Mouse (Mus musculus) 416B (cell line): ENCODE results near the gene Grip2.

Experiments
- DNase-seq: peaks from one replicate; pipeline ENCODE4 v3.0.0; 2011; ENCODE audit warnings: low read depth

Grip2 gene

DNA sequence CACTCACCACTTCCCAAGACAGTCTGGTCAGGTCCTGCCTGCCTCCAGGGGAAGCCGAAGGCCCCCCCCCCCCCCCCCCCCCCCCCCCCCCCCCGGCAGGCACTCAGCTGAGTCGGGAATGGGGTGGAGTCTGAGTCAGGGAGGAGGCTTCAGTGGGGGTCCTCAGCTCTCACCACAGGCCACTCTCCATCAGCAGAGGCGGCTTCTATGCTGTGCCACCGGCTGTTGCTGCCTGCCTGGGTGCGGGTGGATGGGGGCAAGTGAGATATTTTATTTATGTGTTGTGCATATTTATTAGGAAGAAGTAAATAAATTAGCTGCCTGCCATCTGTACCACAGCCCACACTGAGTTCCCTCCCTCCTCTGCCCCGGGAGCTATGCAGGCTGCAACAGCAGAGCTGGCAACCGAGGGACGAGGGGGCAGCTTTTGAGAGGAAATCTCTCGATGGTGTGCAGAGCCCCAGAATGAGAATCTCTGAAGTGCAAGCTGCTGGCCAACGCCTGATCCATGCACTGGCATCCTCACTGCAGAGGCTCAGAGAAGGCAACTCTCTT is at the start of gene Grip2:
Gene Grip2, minus strand, starts transcription at position 235 of the 555 bp plus-strand sequence.
- peak; percentile 8 for DNase-seq

DNA sequence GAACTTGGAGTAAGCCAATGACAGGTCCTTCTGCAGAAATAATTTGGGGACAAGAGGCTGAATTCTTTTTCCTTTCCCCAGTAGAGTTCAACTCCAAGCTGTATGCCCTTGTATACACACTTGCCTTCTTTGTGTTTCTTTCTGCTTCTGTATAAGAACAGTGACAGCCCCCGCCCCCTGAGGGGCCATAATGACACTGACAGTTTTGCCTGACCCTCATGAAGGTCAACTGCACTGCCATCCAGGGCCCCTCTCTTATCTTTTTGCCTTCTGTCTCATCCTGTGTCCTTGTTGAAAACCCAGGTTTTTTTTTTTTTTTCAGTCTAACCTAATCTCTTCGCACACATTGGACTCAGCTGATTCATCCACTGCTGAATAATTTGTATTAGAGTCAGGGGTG is 45.7 kb upstream of the Grip2 start:
- no peak for DNase-seq

DNA sequence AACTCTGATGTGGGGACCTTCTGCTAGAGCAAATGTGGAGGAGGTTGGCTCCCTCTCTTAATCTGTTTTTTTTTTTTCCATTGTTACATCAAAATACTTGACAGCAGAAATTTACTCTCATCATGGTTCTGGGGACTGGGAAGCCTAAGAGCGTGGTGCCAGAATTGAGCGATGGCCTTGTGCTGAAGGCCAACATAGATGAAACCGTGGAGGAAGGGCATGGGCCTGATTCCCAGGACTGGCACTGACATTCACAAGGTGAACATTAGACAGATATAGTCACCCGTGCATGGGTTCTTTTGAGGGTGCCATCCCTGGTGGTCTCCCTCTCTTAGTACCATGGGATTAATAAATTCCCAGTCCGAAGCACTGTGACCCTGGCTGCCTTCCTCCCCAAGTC is 41.0 kb upstream of the Grip2 start:
- DNase-seq = no peak

DNA sequence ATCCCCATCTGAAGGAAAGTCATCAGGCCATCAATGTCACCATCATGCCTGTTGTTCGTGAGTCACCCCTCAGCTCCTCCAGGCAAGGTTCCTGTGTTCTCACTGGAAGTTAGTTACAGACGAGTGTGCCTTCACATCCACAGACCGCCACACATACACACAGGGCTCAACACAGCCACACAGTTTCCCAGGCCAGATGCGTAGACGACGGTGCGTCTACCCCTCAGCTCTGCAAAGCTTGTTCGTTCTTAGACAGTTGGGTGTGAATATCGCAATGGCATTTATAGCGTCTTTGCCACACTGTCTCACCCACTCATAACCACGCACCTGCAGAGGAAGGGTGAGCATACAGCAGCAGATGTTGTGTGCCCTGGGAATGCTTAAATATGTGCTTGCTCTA is 38.6 kb upstream of the Grip2 start:
- DNase-seq = peak; percentile 29

DNA sequence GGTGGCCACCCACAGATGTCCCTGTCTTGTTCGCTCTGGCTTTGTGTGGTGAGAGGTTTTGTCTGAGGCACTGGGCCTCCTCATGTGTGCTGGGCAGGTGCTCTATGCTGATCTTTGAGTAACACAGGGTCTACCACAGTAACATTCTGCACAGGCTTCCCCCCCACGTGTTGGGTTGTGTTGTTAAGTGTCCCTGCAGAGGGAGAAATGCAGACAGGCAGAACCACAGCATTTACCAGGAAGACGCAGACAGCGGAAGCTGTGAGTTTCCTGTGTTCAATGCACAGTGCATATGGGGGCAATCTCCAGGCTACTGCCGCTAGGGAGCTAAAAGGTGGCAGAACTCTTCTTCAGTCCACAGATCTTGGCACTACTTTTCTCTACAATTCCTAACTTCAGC is 37.5 kb upstream of the Grip2 start:
- no peak for DNase-seq

DNA sequence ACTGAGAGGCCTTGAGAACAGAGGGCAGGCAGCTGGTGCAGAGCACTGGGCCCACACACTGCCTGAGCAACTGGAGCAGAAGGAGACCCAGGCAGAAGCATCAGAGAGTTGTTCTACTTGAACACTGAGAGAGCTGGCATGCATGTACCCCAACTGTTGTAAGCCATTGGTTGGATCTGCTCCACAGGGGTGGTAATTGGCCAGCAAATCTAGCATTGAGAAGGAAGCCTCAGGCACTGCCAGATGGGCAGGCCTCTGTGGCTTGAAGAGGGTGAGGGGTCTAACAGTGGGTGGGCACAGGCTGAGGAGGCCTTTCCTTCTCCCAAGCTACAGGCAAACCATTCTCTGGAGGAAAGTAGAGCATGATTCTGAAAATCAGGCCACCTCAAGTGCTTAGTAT is 35.8 kb upstream of the Grip2 start:
- DNase-seq = no peak

DNA sequence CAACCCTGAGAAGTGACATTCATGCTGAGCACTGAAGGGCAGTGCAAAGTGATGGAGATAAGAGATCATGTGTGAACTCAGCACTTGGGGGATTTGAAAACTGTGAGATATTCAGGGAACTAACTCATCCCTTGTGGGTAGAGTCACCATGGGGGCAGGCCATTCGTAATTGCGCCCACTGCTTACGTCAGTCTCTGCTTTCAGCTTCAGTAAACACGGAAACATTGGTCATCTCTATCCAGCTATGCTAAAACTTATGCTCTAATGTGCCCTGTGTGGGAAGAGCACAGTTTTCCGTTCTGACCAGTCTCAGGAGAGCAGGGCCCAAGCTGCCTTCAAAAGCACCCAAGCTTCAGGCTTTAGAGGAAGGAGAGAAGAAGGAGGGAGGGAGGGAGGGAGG is 31.3 kb upstream of the Grip2 start:
- no peak for DNase-seq

DNA sequence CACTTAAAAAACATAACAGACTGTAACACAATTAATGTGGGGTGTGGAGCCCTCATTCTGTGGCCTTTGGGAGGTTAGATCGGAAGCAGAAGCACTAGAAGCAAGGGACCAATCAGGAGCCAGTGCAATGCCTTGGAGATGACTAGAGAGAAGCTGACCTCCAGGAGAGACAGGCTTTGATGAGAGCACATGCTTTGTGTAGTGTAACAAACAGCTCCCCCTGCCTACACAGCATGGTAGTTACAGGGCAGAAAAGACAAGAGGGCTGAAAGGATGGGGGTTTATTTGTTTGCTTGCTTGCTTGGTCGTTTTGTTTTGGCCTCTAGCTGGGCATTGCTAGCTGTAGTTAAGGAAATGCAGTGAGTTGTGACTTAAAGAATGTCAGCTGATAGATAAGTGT is 25.5 kb upstream of the Grip2 start:
- peak; percentile 62 for DNase-seq

DNA sequence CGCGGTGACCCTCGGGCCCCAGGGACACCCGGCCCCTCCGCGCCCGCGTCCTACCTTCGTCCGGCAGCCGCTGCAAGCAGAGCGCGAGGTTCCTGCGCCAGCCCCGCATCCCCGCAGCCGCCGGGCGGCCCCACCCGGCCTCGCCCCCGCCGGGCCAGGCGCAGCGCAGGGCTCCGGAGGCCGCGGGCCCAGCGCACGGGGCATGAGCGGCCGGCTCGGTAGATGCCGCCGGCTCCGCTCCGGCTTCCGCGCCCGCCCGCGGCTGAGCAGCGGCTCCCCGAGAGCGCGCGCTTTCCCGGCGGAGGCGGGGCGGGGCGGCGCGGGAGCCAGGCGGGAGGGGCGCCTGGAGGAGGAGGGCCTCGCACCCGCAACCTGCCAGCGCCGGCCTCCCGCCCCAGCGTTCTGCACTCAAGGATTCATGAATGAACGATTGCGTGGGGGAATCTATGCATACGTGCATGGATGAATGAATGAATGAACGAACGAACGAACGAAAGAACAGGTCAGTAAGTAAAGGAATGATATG is 16.6 kb upstream of the Grip2 start:
- no peak for DNase-seq

DNA sequence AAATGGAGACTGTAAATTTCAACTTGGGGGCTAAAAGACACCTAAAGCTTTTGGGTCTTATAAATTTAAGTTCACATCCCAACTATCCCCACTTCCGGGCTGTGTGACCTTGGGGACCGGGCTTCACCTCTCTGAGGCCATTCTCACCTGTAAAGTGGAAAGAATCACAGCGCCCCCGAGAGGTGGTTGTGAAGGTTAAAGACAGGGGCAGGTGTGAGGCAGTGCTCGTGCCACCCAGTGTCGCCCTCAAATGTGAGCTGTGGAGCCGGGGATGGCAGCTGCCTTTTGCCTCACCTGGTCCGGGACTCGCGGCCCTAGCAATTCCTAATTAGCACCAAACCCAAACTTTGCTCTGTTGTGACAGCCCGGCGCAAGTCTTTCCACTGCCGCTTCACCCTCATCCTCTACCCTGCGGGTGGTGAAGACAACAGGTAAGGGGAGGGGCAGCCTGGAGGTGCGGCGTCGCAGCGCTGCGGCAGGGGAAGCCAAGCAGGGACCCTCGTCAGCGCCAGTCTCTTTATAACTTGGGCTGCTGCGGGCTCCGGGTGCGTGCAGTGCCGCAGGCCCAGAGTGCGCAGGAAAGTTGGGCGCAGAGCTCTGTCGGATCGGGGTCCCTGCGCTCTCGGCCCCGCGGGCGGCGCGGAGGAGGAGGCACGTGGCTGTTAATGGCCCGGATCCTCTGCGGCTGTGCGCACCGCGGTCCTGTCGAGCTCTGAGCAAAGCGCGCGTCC is 16.0 kb upstream of the Grip2 start:
- DNase-seq = no peak

DNA sequence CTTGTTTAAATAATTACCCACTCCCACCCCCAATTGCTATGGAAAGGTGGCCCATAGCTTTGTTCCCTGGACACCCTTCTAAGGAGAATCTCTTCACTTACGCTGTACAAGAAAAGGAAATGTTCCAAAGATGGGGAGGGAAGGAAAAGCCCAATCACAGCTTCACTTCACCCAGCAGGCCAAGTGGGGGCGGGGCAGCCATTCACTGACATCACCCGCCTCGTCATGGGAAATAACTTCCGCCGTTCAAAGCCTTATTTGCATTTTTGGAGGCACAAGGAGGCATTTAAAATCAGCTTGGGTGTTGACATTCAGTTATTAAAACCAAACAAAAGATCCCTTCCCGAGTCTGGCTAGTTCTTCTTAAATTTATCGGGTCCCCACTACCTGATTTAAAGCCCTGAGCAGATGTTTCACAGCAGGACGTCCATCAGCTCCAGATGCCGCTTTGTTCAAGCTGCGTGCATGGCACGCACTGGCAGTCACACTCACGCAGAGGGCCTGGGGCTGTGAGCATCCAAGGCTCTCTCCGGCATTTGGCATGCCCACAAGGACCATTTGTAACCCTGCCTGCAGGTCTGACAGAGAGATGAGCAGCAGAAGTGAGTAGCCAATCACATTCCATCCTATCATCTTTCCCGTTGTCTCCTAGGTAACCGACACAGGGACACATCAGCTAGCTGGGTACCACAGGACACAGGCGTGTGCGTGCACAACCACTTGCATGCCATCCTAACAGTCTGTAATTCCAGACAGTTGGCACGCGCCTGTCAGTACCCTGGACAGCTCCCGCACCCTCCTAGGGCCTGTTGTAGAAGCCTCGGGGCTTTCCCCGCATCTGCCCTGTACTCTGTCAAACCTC is 12.2 kb upstream of the Grip2 start:
- peak; percentile 32 for DNase-seq

DNA sequence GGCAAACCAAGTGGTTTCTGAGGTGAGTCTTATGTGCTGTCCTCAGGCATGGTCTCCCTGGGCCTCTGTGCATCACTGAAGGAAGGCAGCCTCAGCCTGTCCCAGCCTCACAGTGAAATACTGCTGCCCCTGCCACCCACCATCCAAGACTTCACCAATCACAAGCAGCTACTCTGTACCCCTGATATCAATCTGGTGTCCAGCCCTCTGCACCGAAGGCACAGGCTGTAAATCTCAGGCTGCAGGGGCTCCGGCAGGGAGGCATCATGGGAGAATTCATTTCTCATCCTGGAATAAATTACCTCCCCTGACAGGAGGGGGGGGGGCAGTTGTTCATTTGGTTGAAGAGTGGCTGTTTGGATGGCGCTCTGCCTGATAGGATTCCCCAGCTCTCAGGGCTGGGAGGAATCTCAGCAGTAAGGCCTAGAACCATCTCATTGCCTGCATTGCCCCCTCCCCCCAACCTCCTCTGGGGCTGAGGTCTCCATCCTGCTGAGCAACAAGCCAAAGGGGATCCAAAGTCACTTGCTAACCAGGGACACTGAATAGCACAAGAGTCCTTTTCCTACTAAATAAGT is 5.9 kb upstream of the Grip2 start:
- no peak for DNase-seq

DNA sequence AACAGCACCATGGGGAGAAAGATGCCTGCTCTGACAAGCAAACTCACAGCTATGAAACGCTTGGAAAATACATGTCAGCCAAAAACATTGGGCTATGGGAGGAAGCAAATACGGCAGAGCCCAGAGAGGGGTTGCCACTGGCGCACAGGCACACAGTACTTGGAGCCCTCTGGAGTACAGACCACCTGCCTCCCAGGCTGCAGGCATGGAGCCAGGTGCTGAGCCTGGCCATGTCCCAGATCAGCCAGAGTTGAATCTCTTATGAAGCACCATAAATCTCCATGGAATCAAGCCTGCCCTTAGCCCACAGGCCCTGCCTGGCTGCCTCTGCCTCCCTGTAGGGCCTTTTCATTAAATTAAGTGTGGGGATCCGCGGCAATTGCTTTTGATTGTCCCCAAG is 876 bp upstream of the Grip2 start:
- no peak for DNase-seq

DNA sequence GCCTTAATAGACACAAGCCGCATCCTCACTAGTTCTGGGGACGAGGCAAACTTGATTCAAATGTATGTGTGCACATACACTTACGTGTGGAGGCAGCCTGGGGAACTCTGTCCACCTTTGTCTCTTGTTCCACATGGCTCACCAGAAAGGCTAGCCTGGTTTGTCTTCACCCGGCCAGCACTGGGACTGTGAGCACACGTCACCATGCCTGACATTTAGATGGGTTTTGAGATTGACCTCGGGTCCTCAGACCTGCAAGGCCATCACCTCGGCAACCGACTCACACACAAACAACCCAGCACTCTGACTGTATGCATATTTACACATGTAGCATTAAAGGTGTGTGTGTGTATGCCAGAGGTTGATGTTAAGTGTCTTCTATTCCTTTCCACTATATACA is 8.8 kb downstream of the Grip2 start:
- no peak for DNase-seq

DNA sequence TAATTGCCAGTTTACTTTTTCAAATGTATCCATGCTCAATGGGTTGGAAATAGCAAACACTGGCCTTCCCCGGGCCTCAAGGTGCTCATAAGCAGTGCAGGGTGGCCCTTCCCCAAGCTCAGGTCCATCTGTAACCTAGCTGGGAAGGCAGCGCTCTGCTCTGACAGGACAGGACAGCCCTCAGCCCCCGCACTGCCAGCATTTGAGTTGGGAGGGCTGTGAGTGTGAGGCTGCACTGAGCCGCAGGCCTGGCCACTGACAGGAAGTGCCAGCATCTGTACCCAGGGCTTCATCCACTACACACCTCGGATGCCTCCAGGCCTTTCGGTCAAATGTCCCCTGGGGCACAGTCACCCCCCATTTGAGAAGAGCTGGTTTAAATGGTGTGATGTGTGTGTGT is 11.1 kb downstream of the Grip2 start:
- no peak for DNase-seq

DNA sequence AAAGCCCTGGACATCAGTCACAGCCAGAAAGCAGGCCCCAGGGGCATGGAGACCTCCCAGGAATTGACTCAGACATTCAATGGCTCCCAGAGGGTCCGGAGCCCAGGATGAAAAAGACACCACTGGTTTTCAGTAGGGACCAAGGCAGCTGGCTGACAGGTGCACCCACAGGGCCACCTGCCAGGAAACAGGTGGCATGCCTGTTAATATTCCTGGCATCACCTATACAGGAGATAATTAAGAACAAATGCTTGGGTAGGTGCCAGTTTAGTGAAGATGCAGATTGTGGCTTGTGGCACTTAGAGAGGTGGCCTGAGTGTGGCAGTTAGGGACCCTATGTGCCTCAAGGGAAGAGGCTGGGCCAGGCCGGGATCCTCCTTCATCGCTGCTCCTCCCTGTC is 13.4 kb downstream of the Grip2 start:
- no peak for DNase-seq

DNA sequence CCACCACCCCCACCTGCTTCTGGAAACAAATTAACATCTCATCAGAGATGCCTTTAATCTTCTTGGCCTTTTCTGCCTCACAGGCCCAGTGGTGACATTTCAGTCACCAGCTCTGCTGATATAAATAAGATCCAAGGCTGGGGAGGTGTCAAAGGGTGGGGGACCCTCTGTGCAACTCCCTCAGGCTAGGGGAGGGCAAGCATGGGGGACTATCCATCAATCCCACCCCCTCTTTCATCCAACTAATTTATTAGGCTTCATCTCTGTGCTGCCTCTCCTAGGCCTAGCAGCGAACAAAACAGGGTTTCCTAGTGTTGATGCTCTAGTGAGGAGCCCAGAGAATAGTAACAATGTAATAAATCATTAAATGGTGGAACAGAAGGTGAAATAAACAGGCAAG is 17.0 kb downstream of the Grip2 start:
- no peak for DNase-seq

DNA sequence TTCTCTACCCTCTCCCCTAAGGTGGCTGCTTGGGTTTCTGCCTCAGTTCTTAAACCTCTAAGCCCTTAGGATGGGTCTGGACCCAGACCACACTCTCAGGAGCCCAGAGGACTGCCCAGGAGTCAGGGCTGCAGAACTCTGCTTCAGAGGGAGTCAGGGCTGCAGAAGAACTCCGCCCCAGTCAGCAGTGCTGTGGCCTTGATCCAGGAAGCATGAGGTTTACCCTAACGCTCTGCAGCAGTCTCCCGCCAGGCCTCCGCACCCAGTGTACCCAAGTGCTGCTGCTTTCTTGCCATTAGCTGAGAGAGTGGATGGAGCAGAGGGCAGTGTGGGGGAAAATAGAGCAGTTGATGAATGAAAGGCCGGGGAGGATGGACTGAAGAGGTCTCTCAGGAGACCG is 19.0 kb downstream of the Grip2 start:
- DNase-seq = no peak

DNA sequence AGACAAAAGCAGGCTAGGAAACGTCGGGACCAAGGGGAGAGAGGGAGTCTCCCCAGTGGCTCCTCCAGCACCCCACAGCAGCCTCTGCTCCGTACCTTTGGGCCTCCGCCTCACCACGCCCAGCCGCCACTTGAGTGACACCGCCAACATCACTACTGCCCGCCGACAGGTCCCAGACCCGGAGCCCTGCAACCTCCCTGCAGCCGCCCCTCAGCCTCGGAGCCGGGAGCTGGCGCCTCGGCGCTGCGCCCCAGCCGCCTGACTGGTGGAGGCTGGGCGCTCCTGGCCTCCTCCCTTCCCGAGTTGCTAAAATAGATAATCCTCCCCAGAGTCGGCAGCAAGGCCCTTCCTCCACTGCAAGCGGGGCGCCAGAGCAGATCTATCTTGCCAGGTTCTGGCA is 19.9 kb downstream of the Grip2 start:
- no peak for DNase-seq

DNA sequence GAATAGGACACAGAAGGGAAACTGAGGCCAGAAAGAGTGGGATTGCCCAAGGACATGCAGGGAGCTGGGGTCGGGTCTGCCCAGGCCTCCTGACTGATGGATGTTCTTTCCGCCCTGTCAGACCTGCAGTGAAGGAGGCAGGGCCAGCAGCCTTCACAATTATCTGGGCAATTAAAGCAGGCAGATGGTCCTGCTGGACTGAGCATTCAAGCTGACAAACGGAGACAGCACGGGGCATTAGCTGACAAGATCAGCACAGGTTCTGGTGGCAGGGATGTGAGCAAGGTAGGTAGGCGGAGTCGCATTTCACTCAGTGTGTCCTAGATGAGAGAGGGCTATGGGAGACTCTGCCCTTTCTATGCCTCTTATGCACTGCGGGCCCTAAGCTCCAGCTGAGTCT is 22.9 kb downstream of the Grip2 start:
- no peak for DNase-seq

DNA sequence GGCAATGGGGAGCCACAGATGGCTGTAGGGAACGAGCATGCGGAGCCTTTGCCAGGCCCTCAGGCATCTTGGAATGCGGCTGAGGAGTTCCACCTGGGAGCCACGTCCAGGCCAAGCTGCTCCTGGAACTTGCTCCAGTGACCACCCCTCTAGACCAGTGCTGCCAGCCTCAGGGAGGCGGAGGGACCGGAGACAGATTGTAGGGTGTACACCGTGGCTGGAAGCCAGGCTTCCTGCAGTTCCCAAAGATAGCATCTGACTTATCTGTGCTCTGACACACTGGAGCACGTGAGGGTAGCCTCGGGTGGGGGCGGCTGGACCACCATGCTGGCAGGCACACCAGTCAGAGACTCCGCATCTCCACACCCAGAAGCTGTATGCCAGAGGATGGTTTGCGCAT is 28.6 kb downstream of the Grip2 start:
- DNase-seq = no peak

DNA sequence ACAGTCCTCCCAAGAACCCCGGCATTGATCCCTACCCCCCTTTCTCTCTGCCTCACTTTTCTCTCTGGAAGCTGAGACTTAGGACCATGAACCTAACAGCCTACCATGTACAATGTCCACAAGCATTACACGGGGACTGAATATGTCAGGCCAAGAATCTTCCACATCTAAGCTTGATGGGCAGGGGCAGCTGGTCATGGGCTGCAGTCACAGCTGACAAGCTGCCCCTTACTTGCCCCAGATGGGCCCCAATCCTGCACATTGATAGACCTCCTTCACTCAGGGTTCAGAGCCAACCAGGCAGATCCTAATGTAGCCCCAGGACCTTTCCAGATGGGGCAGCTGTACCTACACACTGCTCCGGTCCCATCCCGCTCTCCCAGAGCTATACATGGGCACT is 30.3 kb downstream of the Grip2 start:
- DNase-seq = no peak

DNA sequence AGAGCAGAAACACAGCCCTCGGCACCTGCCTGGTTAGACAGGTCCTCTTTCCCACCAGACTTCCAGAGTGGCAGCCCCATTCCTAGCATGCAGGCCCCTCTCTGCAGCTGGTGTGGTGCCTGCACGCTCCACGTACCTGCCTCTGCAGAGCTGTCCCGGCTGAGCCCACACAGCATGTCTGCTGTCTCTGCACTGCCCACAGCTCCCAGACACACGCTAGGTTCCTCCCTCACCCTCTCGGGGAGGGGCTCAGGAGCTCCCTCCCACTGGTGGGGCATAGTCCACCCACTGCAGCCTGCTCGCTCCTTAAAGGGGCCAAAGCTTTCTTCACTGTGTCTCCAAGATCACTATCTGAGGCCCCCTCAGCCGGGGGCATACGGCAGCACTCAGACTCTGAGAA is 31.0 kb downstream of the Grip2 start:
- DNase-seq = no peak
